Mouse (Mus musculus): ENCODE results near the gene Mcpt8. TPM values are rescaled to one million over a fixed set of nuclear protein-coding genes. Genes with fewer than 3 reads are reported as not detected.
"Not testable (repeated sequence)": the region's sequence is repeated elsewhere in the genome, so short reads cannot be mapped to it uniquely, and the experiment has no call there.

The Mcpt8 gene
- polyA plus RNA-seq (2015; fragmentation: Nextera tagmentation; extraction: Ambion mirVana): 0.16 and 0.41 TPM in 2 replicates

DNA sequence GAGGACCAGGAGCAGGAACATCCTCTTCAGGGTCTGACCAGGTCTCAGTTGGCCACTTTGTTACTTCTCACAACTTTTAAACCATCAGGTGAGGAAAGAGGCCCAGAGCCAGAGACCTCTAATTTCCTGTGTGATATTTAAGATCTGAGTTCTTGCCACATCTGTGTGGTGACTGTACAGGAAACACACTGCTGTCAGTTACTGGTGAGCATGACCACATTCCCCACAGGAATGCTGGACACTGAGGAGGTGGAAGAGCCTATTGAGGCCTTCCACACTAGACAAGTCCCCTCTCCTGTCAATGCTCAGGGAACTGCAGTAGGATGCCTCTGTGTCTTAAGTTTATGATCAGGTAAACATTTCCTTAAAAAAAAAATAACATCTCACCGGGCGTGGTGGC, at the start of gene Mcpt8:
Mcpt8 (minus strand) TSS at position 107 of the 400 bp plus-strand sequence.
- Histone ChIP-seq H3K36me3 (ENCODE audit: control insufficient read depth, insufficient read depth) (no peaks in the 10 kb centered on the region), H3K4me1 (ENCODE audit: control insufficient read depth, insufficient read depth, low read length) (no peaks in the 10 kb centered on the region), H3K9me3 (replicated peaks; ENCODE audit: control insufficient read depth, low read length) (no peaks in the 10 kb centered on the region), H3K4me3 (ENCODE audit: low read length) (no peak within 1 kb of the TSS), H3K4me2 (ENCODE audit: low read depth, low read length) (no peak within 1 kb of the TSS), H3K27me3 (ENCODE audit: control insufficient read depth, insufficient read depth, low read length) (no peaks in the 10 kb centered on the region), H3K9ac (ENCODE audit: low read length) (no peak within 1 kb of the TSS), H3K27ac (ENCODE audit: low read length) (no peak within 1 kb of the TSS)
- 98% methylated on average over 2 of the region's 2 CpGs for WGBS
- ATAC-seq (replicated peaks; ENCODE audit: extremely low read depth, insufficient read depth, low FRiP score): no peak

DNA sequence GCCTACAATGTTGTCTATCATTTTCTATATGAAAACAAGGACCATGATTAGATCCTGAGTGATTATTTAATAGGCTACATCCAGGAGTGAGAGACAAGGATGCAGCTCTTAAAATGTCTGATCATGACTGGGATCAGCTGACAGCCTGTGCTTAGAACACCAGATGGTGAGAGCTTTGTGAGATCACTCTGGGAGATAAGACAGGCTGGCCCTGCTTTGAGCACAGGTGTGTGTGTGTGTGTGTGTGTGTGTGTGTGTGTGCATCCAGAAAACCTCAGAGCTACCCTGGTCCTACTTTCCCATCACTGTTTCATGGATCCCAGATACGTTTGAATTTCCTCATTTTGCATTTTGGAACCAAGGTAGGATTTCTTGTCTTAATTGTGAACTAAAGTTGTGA, 48.6 kb upstream of the Mcpt8 start:
- H3K4me1 ChIP-seq (ENCODE audit: control insufficient read depth, insufficient read depth, low read length); H3K4me2 ChIP-seq (ENCODE audit: low read depth, low read length); H3K27ac ChIP-seq (ENCODE audit: low read length); H3K9me3 ChIP-seq (replicated peaks; ENCODE audit: control insufficient read depth, low read length); H3K9ac ChIP-seq (ENCODE audit: low read length); H3K36me3 ChIP-seq (ENCODE audit: control insufficient read depth, insufficient read depth); H3K4me3 ChIP-seq (ENCODE audit: low read length); ATAC-seq (replicated peaks; ENCODE audit: extremely low read depth, insufficient read depth, low FRiP score); H3K27me3 ChIP-seq (ENCODE audit: control insufficient read depth, insufficient read depth, low read length): not testable (repeated sequence)
- 62% methylated on average over 1 of the region's 1 CpGs for WGBS

DNA sequence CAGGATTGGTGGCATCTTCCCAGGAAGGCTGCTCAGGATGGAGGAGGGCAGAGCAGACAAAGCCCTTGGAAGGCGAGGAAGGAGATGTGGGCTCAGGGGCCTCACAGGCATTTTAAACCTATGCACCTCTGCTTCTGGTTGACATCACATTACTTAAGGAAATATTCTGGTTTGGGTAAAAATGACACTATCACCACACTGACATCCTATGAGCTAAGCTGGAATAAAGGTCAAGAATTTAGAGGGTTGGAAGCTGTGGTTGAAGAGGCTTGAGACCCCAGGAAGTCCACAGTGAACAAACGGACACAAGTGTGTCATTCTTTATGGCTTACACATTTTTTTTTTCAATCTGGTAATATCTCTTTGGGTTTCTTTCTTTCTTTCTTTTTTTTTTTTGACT, 47.4 kb upstream of the Mcpt8 start, which contains the start of gene Gzmd:
Gzmd (minus strand) TSS at position 101 of the 400 bp plus-strand sequence.
- not testable (repeated sequence) for H3K9me3 ChIP-seq (replicated peaks; ENCODE audit: control insufficient read depth, low read length); H3K36me3 ChIP-seq (ENCODE audit: control insufficient read depth, insufficient read depth); H3K9ac ChIP-seq (ENCODE audit: low read length); H3K4me3 ChIP-seq (ENCODE audit: low read length); H3K4me2 ChIP-seq (ENCODE audit: low read depth, low read length); H3K4me1 ChIP-seq (ENCODE audit: control insufficient read depth, insufficient read depth, low read length); ATAC-seq (replicated peaks; ENCODE audit: extremely low read depth, insufficient read depth, low FRiP score); H3K27ac ChIP-seq (ENCODE audit: low read length); H3K27me3 ChIP-seq (ENCODE audit: control insufficient read depth, insufficient read depth, low read length)
- WGBS: 62% methylated on average over 2 of the region's 2 CpGs

DNA sequence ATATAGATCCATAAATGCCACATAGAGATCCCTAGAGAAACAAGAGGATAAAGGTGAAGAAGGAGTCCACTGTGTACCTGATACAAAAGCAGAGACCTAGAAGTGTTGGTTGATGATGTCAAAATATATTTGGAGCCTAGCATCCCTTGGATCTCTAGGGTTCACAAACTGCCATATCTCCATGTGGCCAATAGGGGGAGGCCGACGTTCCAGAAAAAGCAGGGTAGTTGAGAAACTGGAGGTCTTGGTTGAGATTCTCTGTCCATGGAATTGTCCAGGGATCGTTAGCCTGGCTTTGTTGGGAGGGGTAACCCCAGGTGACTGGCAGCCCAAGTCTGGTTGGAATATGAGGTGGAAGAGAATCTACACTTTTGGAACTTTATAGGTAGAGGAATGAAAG, 43.3 kb upstream of the Mcpt8 start:
- Histone ChIP-seq H3K4me2 (ENCODE audit: low read depth, low read length) (no peak overlapping the region), H3K4me1 (ENCODE audit: control insufficient read depth, insufficient read depth, low read length) (no peaks in the 10 kb centered on the region), H3K4me3 (ENCODE audit: low read length) (no peak overlapping the region), H3K36me3 (ENCODE audit: control insufficient read depth, insufficient read depth) (no peaks in the 10 kb centered on the region), H3K27me3 (ENCODE audit: control insufficient read depth, insufficient read depth, low read length) (no peaks in the 10 kb centered on the region), H3K9ac (ENCODE audit: low read length) (no peak overlapping the region), H3K27ac (ENCODE audit: low read length) (no peak overlapping the region), H3K9me3 (replicated peaks; ENCODE audit: control insufficient read depth, low read length) (no peaks in the 10 kb centered on the region)
- 40% methylated on average over 3 of the region's 3 CpGs for WGBS
- ATAC-seq (replicated peaks; ENCODE audit: extremely low read depth, insufficient read depth, low FRiP score): no peak

DNA sequence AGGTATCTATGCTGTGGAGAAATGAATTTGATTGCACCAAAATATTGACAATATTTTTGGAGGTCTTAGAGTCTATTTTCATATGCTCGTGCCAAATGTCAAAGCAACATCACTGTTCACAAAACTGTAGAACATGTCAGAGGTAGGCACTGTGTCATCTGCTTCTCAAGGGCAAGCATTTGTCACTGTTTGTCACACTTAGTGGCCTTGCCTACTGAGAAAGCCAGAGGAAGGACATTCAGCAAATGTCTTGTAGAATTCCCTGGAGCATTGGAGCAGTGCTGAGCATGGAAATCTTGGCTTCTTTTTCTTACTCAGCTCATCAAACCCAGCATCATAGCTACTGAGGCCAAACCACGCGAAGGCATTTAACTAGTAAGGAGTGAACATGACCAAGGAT, 38.4 kb upstream of the Mcpt8 start:
- Histone ChIP-seq H3K4me3 (ENCODE audit: low read length) (no peak overlapping the region), H3K9ac (ENCODE audit: low read length) (no peak overlapping the region), H3K4me2 (ENCODE audit: low read depth, low read length) (no peak overlapping the region), H3K4me1 (ENCODE audit: control insufficient read depth, insufficient read depth, low read length) (no peaks in the 10 kb centered on the region), H3K36me3 (ENCODE audit: control insufficient read depth, insufficient read depth) (no peaks in the 10 kb centered on the region), H3K27ac (ENCODE audit: low read length) (no peak overlapping the region), H3K27me3 (ENCODE audit: control insufficient read depth, insufficient read depth, low read length) (no peaks in the 10 kb centered on the region), H3K9me3 (replicated peaks; ENCODE audit: control insufficient read depth, low read length) (no peaks in the 10 kb centered on the region)
- ATAC-seq (replicated peaks; ENCODE audit: extremely low read depth, insufficient read depth, low FRiP score): no peak
- 76% methylated on average over 3 of the region's 3 CpGs for WGBS

DNA sequence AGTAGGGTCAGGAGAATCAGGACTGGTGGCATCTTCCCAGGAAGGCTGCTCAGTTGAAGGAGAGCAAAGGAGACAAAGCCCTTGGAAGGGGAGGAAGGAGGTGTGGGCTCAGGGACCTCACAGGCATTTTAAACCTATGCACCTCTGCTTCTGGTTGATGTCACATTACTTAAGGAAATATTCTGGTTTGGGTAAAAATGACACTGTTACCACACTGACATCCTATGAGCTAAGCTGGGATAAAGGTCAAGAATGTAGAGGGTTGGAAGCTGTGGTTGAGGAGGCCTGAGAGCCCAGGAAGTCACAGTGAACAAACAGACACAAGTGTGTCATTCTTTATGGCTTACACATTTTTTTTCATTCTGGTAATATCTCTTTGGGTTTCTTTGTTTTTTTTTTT, 35.5 kb upstream of the Mcpt8 start, which contains the start of gene Gzme:
Gzme (minus strand) TSS at position 101 of the 400 bp plus-strand sequence.
- no peaks in the 10 kb centered on the region for H3K9me3 ChIP-seq (replicated peaks; ENCODE audit: control insufficient read depth, low read length)
- ATAC-seq (replicated peaks; ENCODE audit: extremely low read depth, insufficient read depth, low FRiP score): no peak
- no peak within 1 kb of the TSS for H3K4me2 ChIP-seq (ENCODE audit: low read depth, low read length)
- H3K9ac ChIP-seq (ENCODE audit: low read length): no peak within 1 kb of the TSS
- H3K27ac ChIP-seq (ENCODE audit: low read length): no peak within 1 kb of the TSS
- H3K4me1 ChIP-seq (ENCODE audit: control insufficient read depth, insufficient read depth, low read length): no peaks in the 10 kb centered on the region
- no peak within 1 kb of the TSS for H3K4me3 ChIP-seq (ENCODE audit: low read length)
- no peaks in the 10 kb centered on the region for H3K27me3 ChIP-seq (ENCODE audit: control insufficient read depth, insufficient read depth, low read length)
- no peaks in the 10 kb centered on the region for H3K36me3 ChIP-seq (ENCODE audit: control insufficient read depth, insufficient read depth)

DNA sequence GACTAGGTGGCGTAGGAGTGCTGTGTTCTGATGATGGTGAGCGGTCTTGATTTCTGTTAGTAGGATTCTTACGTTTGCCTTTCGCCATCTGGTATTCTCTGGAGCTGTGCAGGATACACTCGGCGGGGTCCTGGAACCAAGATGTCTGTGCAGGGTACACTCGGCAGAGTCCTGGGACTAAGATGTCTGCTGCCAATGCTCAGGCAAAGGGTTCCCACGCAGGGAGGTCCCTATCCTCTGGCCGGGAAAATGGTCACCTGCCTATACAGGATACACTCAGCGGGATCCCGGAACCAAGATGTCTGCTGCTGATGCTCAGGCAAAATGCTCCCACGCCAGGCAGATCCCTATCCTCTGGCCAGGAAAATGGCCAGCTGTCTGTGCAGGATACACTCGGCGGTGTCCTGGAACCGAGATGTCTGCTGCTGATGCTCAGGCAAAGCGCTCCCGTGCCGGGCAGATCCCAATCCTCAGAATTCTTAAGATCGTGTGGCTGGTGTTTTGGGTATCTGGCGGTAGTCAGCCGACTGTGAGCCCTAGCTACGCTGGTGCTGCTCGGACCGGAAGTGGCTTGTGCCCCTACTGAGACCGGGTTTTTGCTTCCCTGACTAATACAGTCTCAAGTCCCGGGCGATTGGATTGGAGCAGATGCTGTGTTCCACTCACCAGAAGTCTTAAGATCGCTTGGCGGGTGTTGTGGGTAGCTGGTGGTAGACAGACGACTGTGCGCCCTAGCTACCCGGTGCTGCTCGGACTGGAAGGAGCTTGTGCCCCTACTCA, 30.6 kb upstream of the Mcpt8 start:
- H3K4me1 ChIP-seq (ENCODE audit: control insufficient read depth, insufficient read depth, low read length); H3K4me3 ChIP-seq (ENCODE audit: low read length); H3K4me2 ChIP-seq (ENCODE audit: low read depth, low read length); H3K36me3 ChIP-seq (ENCODE audit: control insufficient read depth, insufficient read depth); H3K27ac ChIP-seq (ENCODE audit: low read length); H3K9me3 ChIP-seq (replicated peaks; ENCODE audit: control insufficient read depth, low read length); ATAC-seq (replicated peaks; ENCODE audit: extremely low read depth, insufficient read depth, low FRiP score); H3K9ac ChIP-seq (ENCODE audit: low read length); H3K27me3 ChIP-seq (ENCODE audit: control insufficient read depth, insufficient read depth, low read length): not testable (repeated sequence)
- WGBS: 83% methylated on average over 33 of the region's 33 CpGs

DNA sequence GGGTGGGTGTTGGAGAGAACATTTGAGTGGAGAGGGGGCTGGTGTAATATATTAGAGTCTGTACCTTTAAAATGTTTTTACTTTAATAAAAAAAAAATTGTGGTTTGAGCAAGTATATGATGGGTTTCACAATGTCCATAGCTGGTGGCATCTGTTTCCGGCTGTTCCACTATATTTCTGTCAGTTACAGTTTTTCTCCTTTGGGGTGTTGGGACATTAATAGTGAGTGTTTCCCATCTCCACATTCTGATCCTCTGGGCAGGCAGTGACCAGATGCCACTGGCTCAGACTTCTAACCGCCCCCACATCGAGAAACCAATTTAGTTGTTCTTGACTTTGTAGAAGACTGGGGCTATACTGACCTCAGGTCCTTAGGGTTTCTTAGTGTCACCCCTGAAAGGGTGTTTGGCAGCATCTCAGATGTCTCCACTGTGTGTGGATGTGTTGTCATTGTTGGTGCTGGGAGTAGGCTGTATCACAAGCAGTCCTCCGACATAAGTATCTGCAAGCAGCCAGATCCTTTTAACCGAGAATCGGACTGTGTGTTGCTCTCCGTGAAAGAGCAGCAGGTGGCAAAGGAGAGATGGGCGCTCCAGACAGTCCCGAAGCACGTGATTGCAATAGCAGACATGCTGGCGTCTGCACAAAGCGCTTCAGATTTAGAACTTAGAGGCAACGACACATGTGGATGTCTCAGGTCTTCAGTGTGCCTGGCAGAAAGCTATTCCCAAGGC, 20.5 kb upstream of the Mcpt8 start:
- no peaks in the 10 kb centered on the region for H3K36me3 ChIP-seq (ENCODE audit: control insufficient read depth, insufficient read depth)
- no peak overlapping the region for H3K9ac ChIP-seq (ENCODE audit: low read length)
- no peak overlapping the region for H3K4me3 ChIP-seq (ENCODE audit: low read length)
- H3K4me1 ChIP-seq (ENCODE audit: control insufficient read depth, insufficient read depth, low read length): no peaks in the 10 kb centered on the region
- H3K9me3 ChIP-seq (replicated peaks; ENCODE audit: control insufficient read depth, low read length): no peaks in the 10 kb centered on the region
- 73% methylated on average over 13 of the region's 13 CpGs for whole genome bisulfite sequencing
- no peak for ATAC-seq (replicated peaks; ENCODE audit: extremely low read depth, insufficient read depth, low FRiP score)
- no peak overlapping the region for H3K4me2 ChIP-seq (ENCODE audit: low read depth, low read length)
- no peak overlapping the region for H3K27ac ChIP-seq (ENCODE audit: low read length)
- H3K27me3 ChIP-seq (ENCODE audit: control insufficient read depth, insufficient read depth, low read length): no peaks in the 10 kb centered on the region

DNA sequence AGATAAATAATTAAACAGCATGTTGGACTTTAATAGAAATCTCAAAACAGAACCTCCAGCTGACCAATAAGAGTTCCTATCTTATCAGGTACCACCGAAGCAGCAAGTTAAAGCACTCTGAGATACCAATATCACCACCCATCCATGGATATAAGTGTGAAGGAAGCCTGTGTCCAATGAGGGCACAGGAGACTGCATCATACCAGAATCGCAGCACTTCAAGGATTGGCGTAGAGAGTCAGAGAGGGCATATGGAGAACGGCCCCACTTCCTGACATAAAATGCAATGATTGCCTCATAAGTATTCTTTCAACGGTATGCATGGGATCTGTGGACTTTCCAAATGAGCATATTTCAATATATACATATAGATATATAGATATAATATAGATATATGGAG, 19.9 kb upstream of the Mcpt8 start:
- no peaks in the 10 kb centered on the region for H3K4me1 ChIP-seq (ENCODE audit: control insufficient read depth, insufficient read depth, low read length)
- H3K4me2 ChIP-seq (ENCODE audit: low read depth, low read length): no peak overlapping the region
- no peaks in the 10 kb centered on the region for H3K27me3 ChIP-seq (ENCODE audit: control insufficient read depth, insufficient read depth, low read length)
- H3K4me3 ChIP-seq (ENCODE audit: low read length): no peak overlapping the region
- ATAC-seq (replicated peaks; ENCODE audit: extremely low read depth, insufficient read depth, low FRiP score): no peak
- 71% methylated on average over 5 of the region's 5 CpGs for WGBS
- H3K36me3 ChIP-seq (ENCODE audit: control insufficient read depth, insufficient read depth): no peaks in the 10 kb centered on the region
- no peak overlapping the region for H3K9ac ChIP-seq (ENCODE audit: low read length)
- H3K27ac ChIP-seq (ENCODE audit: low read length): no peak overlapping the region
- H3K9me3 ChIP-seq (replicated peaks; ENCODE audit: control insufficient read depth, low read length): no peaks in the 10 kb centered on the region
